Mouse (Mus musculus) adrenal gland, adult 2 months (tissue): ENCODE results near the gene Paxbp1. TPM values are rescaled to one million over a fixed set of nuclear protein-coding genes. Genes with fewer than 3 reads are reported as not detected.

Experiments
- DNase-seq: peaks from one replicate; pipeline ENCODE4 v3.0.0; 2021
- polyA plus RNA-seq: library from polyadenylated mRNA; depleted of rRNA; stranded (reverse); fragments of >200 nt; gene quantifications from 2 replicates; pipeline ENCODE4 v1.2.3, GENCODE M21; 2012
- total RNA-seq, 2 experiments: library from RNA; stranded (reverse); gene quantifications; 2 replicates each; pipeline ENCODE4 v1.2.3; 2021

Paxbp1 gene
- total and polyA plus RNA-seq, 3 experiments, result 8.8 to 63.1 (median 32.9) TPM

DNA sequence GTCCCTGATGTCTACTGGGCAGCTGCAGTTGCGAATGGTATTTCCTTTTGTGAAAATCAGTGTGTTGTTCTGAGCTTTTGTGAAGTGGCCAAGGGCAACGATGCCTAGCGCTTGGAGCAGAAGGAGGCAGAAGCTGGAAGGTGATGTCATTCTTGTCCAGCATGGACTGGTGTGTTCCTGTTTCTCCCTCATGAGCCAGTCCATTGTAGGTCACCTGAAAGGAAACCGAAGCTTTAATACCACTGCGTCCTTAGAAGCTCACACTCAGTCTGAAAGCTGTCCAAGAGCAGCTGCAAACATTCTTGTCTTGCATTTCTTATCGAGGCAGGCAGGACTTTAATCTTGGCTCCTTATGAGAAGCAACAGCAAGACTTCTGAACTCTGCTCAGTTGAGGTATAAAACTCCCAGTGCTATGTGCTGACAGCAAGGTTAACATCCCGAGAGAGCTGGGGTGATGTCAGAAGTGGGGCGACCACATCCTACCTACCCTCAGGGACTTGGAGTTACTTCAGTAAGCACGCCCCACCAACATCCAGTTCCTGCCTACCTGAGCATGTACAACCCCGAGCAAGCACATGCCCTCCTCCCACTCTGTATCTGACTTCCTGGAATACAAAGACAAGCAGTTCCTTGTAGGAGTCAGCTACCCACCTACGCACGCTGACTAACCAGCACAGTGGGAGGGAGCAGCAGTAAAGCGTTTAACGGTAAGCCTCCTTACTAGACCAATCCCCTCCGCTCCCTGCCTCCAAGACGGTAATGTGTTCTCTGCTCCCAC lies 11.9 kb upstream of the Paxbp1 start:
- no peak for DNase-seq

DNA sequence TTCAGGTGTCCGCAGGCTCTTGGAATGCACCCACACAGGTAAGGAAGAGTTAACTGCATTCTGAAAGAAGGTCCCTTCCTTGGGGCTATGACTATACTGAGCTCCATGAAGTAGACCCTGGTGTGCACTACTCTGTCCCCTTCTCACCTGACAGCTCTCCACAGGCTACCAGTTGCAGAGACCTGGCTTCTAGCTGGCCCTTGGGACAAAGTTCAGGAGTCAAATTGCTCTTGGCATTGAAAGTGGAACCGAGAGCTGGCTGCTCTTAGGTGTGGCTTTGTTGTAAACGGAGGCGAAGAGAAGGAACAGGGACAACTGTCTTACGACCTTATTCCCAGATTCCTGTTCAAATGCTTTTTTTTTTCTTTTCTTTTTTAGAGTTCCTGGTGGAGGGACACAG lies 10.8 kb upstream of the Paxbp1 start:
- DNase-seq, result no peak

DNA sequence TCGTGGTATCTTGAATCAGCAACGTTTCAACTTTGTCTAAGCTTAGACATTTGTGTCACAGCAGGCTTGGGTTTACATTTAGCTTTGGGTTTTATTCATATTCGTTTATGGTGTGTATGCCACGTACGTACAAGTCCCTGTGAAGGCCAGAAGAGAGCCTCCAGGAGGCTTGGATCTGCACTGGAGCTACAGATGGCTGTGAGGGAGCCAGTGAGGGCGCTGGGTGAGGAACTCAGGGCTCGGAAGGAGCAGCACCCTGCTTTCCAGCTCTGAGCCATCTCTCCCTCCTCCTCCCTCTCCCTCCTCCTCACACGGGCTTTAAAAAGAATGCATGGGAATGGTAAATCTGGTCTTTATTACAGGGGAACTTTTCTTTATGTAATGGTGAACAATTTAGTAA lies 9.3 kb upstream of the Paxbp1 start:
- no peak for DNase-seq

GRCm38 (mm10) chr16:91045511-91045910 lies 1.2 kb upstream of the Paxbp1 start:
- peak; percentile 29 for DNase-seq

DNA sequence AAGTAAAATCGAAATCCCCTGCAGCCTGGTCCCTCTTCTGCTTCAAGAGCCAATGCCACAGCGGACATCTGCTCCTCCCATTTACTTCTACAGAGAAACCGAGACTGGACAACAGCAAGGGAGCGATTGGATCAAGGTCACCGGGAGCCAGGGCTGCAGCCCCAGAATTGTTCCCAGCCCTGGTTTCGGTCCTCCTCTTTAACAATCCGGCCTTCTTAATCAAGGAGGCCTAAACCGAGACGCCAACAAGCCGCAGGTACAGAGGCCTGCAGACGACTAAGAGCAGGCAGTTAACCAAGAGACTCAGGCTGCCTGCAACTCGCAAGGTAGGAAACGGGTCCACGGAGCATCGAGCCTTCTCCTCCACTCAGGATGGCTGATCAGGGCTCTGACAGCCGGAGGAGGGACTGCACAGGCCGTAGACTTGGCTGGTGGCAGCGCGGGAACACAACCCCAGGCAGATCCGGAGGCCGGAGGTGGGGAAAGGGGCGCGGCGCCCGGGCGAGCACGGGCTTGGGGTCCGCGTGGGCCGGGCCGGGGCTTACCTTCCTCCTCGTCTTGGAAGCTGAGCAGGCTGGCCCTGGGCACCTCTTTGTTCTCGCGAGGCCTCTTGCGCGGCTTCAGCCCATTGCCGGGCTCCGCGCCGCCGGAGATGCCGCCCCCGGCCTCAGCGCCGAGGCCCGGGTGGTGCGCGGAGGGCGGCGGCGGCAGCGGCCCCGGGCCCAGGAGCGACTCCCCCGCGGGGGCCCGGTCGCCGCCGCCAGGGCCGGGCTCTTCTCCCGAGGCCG lies 688 bp downstream of the Paxbp1 start:
- peak; percentile 73 for DNase-seq

DNA sequence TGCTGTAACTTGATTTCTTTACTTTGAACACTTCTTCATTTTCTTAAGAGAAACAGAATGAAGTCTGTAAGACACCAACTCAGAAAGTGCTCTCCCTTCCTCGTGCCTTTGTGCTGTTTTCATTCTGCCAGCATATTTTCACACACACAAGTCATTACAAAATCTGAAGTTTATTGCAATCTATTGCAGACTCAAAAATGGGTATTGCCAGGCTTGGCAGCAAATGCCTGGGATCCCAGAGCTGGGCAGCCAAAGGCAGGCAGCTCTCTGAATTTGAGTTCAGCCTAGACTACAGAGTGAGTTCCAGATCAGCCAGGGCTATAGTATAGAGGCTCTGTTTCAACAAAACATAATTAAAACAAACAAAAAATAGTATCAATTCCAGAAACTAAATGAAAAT lies 1.7 kb downstream of the Paxbp1 start:
- DNase-seq, result peak; percentile 35

DNA sequence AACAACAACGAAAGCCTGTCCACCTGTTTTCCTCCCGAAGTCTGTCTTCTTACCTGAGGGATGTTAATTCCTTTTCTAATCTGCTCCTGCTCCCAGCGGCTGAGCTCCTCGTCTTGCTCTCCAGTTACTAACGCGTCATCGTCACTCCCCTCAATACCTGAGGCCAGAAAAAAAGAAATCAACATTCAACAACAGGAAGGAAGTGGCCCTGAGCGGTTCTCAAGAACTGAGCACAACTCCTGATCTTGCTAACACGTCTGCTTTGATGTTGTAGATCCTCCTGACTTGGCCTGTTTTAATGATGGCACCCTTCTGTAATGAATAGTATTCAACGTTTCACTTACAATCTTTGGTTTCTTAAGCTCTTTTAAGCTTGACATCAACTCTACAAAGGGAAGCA lies 8.5 kb downstream of the Paxbp1 start:
- no peak for DNase-seq

- no peak for DNase-seq
Observed at GRCm38 (mm10) chr16:91030751-91031150, 13.6 kb downstream of the Paxbp1 start.

- DNase-seq, result no peak
Observed at GRCm38 (mm10) chr16:91029901-91030300, 14.4 kb downstream of the Paxbp1 start.

DNA sequence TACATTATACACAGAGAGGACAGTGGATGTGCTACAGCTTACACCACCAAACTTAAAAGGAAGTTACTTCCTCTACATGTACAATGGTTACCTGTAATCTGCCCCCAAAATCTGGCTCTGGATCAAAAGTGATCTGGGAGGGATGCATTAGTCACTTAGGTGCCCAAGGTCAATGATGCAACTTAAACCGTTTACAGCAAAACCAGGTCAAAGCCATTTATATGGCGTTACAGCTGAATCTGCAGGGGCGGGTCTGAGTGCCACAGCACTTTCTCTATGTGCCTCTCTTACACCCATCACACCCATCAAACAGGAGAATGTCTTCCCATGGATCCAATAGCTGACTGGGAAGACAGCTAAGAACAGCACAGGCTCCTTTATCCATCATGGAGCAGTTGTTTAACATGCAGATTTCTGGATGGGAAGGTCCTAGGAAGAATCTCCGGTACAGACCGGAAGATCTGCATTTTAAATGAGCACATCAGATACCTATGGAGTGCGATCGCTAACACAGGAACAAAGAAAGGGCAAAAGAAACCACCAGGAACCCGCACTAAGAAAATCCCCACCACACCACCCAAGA lies 15.1 kb downstream of the Paxbp1 start:
- peak; percentile 19 for DNase-seq

DNA sequence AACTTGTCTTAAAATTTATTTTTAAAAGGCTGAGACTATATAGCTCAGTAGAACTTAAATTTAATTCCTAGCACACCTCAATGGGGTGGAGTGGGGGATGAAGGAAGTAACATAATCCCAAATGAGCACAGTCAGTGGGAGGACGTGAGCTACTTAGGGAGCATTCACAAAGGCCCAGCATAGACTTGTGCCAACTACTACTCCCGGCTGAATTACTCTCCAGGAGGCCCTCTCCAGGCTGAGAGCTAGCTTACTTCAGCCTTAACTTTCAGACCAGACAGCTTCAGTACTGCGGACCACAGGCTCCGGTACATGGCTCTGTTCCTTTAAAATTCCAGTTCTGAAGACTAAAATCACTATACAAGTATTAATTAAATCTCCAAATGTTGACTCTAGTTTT lies 18.1 kb downstream of the Paxbp1 start:
- no peak for DNase-seq

DNA sequence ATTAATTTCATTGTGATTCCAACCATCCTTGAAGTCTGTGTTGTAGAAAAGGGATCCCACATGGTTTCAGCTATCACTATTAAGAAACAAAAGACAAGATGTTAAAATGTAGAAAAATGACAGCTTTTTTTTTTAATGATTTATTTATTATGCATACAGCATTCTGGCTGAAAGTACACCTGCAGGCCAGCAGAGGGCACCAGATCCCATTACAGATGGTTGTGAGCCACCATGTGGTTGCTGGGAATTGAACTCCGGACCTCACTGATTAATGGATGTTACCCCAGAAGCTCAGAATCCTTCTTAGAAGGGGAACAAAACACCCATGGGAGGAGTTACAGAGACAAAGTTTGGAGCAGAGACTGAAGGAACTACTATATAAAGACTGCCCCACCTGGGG lies 21.0 kb downstream of the Paxbp1 start:
- DNase-seq, result no peak

- DNase-seq, result no peak
Observed at GRCm38 (mm10) chr16:91020842-91021483, 23.4 kb downstream of the Paxbp1 start.

DNA sequence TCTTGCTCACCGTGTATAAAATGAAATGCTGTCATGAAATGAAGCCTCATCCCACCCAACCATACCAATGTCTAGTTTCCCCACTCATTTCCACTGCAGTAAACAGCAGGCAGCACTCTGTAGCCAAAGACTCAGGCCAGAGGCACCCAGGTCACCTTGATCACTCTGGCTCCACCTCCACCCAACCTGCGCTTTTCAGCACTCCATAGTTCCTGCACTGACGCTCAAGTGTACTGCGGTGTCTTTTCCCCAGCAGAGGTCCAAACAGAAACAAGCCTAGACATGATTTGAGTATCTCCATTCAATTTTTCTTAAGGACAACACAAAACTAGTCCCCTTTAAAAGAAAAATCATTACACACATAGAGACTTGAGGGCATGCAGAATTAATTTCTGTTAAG lies 24.9 kb downstream of the Paxbp1 start:
- no peak for DNase-seq

GRCm38 (mm10) chr16:91015761-91016160 lies 28.6 kb downstream of the Paxbp1 start:
- DNase-seq, result peak; percentile 70

DNA sequence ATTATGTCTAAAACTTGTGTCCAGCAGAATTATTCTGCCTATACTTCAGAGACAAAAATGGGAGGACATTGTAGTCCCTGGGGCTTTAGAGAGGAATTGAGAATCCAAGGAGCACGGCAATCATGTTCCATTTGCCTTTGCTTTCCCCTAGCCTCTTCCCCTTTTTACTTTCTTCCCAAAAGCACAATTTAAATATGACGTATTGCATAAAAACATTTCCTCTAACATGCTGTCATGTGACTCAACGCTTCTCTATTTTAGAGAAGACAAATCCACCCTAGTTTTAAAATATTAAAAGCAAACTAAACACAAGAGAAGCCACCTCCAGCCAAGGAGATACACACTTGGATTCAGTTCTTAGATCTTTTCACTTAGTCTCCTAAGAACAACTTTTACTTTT lies 32.5 kb downstream of the Paxbp1 start:
- DNase-seq, result no peak

DNA sequence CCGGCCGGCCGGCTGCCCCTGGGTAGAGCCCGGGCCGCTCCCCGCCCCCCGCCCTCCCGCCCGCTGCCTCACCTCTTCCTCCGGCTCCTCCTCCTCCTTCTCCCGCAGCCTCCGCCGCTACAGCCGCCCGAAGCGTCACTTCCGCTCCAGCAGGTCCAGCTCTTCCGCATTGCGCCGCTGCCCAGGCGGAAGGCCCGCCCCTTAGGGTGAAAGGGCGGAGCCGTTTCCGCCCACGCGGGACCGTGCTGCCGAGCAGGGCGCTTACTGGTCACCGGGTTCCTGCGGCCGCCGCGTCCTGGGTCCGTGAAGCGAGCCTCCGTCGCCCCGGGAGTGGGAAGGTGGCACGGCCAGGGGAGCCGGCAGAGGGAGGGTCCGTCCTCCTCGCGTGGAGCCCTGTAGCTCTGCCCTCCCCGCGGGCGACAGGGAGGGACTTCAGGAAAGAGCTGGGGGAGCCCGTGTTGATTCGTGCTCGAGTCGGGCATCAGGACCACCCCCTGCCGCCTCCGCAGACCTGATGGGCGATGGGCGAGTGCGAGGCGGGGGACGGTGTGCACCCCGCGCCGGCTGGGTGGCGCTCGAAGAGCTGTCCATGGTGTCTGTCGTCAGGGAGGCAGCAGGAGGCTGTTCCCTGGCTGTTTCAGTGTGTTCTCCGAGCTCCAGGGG lies 33.2 kb downstream of the Paxbp1 start, which contains the start of gene Synj1:
Synj1 (minus strand) TSS at position 288 of the 663 bp plus-strand sequence.
- DNase-seq, result peak; percentile 95

- DNase-seq, result no peak
Observed at GRCm38 (mm10) chr16:91010581-91011020, 33.7 kb downstream of the Paxbp1 start.

DNA sequence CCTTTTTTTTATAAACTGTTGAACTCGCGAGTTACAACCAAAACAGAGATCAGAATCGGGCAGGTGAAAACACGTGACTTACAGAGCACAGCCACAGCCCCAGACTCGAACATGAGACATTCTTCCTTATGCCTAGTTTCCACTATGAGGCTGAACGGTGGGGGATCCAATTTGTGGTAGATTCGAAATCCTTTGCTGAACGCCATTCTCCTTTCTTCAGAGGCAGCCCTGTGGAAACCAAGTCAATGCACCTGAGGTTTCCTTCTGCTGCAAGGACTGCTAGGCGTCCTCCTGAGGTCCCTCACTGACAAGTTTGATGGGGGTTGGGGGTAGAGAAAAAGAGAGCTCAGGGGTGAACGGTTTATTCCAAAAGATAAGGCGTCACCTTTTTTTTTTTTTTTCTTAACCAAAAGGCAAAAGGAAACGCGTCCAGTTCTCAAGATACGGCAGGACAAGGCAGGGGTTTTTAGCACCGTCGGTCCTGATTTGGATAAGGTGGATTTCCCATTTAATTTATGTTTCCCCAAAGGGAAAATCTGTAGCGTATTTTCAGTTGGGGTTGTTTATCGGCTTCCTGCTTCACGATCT lies 34.3 kb downstream of the Paxbp1 start:
- DNase-seq, result peak; percentile 10

- no peak for DNase-seq
Observed at GRCm38 (mm10) chr16:91004915-91005538, 39.3 kb downstream of the Paxbp1 start.

DNA sequence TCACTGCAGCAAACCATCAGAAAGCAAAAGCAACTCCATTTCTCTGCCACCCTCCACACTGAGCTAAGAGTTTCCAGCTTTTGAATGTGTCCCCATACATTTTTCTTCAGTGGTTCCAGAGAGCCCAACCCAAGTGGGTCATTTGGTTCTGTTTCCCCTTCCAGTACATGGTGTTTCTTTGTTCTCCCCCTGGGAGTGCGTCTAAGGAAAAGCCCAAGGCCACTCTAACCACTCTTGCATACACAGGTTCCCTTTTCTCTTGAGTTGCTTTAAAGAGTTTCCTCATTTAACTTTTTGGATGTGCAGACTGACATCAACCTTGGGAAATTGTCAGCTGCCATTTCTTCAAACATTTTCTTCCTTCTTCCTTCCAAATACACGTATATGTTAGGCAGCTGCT lies 43.2 kb downstream of the Paxbp1 start:
- no peak for DNase-seq
